Mouse (Mus musculus): ENCODE measurements around the gene Creb3l2.

Gene Creb3l2

GRCm38 (mm10) chr6:37424374-37424773, 17.6 kb downstream of the Creb3l2 start:
- ChIA-PET CTCF (no interaction called here), POLR2A (interaction anchor here in 2 of 4 experiments (0.6 to 1.3 kb wide), 2 partner anchors 18 to 53 kb away, joined by 3 to 5 read pairs; partner anchors contain the start of gene Creb3l2 (in 1 of the 2))

GRCm38 (mm10) chr6:37423386-37423785, 18.6 kb downstream of the Creb3l2 start:
- CTCF ChIA-PET, result no interaction called here
- POLR2A ChIA-PET, result interaction anchor here in 1 of 4 experiments (1.1 to 1.4 kb wide), 3 partner anchors 7 to 17 kb away, joined by 3 to 4 read pairs (median 3); no protein-coding TSS in a partner anchor

- ChIA-PET POLR2A (interaction anchor here in 3 of 4 experiments (0.6 to 1.1 kb wide), 5 partner anchors 9 to 294 kb away, joined by 3 to 5 read pairs (median 3); no protein-coding TSS in a partner anchor), CTCF (no interaction called here)
Observed at GRCm38 (mm10) chr6:37421124-37421523, 20.8 kb downstream of the Creb3l2 start.

- POLR2A ChIA-PET, result interaction anchor here in 2 of 4 experiments (0.8 to 6.7 kb wide), 14 partner anchors 8 to 204 kb away, joined by 3 to 37 read pairs (median 4); partner anchors contain the start of gene Creb3l2 (in 2 of the 2)
- CTCF ChIA-PET, result no interaction called here
Observed at GRCm38 (mm10) chr6:37419445-37419941, 22.5 kb downstream of the Creb3l2 start.

GRCm38 (mm10) chr6:37418931-37419330, 23.0 kb downstream of the Creb3l2 start:
- CTCF ChIA-PET, result no interaction called here
- POLR2A ChIA-PET, result interaction anchor here in 2 of 4 experiments (0.8 to 6.7 kb wide), 13 partner anchors 8 to 349 kb away, joined by 3 to 37 read pairs (median 5); partner anchors contain the start of gene Creb3l2 (in 2 of the 2)

- POLR2A ChIA-PET, result interaction anchor here in 2 of 4 experiments (1.0 to 6.7 kb wide), 7 partner anchors 8 to 81 kb away, joined by 3 to 37 read pairs (median 4); partner anchors contain the start of gene Creb3l2 (in 1 of the 2)
- CTCF ChIA-PET, result interaction anchor here in 1 of 4 experiments (0.7 kb wide), 1 partner anchor 720 kb away, joined by 3 read pairs; no protein-coding TSS in a partner anchor
Observed at GRCm38 (mm10) chr6:37416743-37417142, 25.2 kb downstream of the Creb3l2 start.

- ChIA-PET CTCF (interaction anchor here in 1 of 4 experiments (0.6 kb wide), 1 partner anchor 831 kb away, joined by 5 read pairs; no protein-coding TSS in a partner anchor), POLR2A (interaction anchor here in 2 of 4 experiments (0.8 to 6.7 kb wide), 10 partner anchors 9 to 32 kb away, joined by 3 to 37 read pairs (median 3); partner anchors contain the start of gene Creb3l2 (in 2 of the 2))
Observed at GRCm38 (mm10) chr6:37415505-37415904, 26.4 kb downstream of the Creb3l2 start.

- CTCF ChIA-PET, result interaction anchor here in 1 of 4 experiments (0.6 kb wide), 1 partner anchor 832 kb away, joined by 5 read pairs; no protein-coding TSS in a partner anchor
- POLR2A ChIA-PET, result interaction anchor here in 2 of 4 experiments (0.5 to 6.7 kb wide), 10 partner anchors 13 to 858 kb away, joined by 3 to 37 read pairs (median 3); partner anchors contain the start of gene Creb3l2 (in 2 of the 2)
Observed at GRCm38 (mm10) chr6:37415034-37415433, 26.9 kb downstream of the Creb3l2 start.

GRCm38 (mm10) chr6:37414576-37414975, 27.4 kb downstream of the Creb3l2 start:
- ChIA-PET POLR2A (interaction anchor here in 2 of 4 experiments (0.5 to 6.7 kb wide), 11 partner anchors 13 to 859 kb away, joined by 3 to 37 read pairs (median 3); partner anchors contain the start of gene Creb3l2 (in 2 of the 2)), CTCF (interaction anchor here in 1 of 4 experiments (0.7 kb wide), 1 partner anchor 783 kb away, joined by 5 read pairs; no protein-coding TSS in a partner anchor)

GRCm38 (mm10) chr6:37411696-37412095, 30.2 kb downstream of the Creb3l2 start:
- ChIA-PET CTCF (no interaction called here), POLR2A (no interaction called here)

- CTCF ChIA-PET, result no interaction called here
- POLR2A ChIA-PET, result no interaction called here
Observed at GRCm38 (mm10) chr6:37409829-37410228, 32.1 kb downstream of the Creb3l2 start.

GRCm38 (mm10) chr6:37407876-37408275, 34.1 kb downstream of the Creb3l2 start:
- ChIA-PET POLR2A (interaction anchor here in 2 of 4 experiments (0.6 to 3.1 kb wide), 8 partner anchors 9 to 35 kb away, joined by 3 to 16 read pairs (median 4); partner anchors contain the start of gene Creb3l2 (in 2 of the 2)), CTCF (interaction anchor here in 1 of 4 experiments (1.4 kb wide), 1 partner anchor 37 kb away, joined by 5 read pairs; no protein-coding TSS in a partner anchor)

GRCm38 (mm10) chr6:37406903-37407302, 35.0 kb downstream of the Creb3l2 start:
- POLR2A ChIA-PET, result interaction anchor here in 2 of 4 experiments (0.9 to 3.1 kb wide), 6 partner anchors 9 to 35 kb away, joined by 3 to 16 read pairs (median 5); partner anchors contain the start of gene Creb3l2 (in 2 of the 2)
- CTCF ChIA-PET, result no interaction called here

GRCm38 (mm10) chr6:37406018-37406417, 35.9 kb downstream of the Creb3l2 start:
- POLR2A ChIA-PET, result interaction anchor here in 2 of 4 experiments (0.7 to 3.1 kb wide), 6 partner anchors 13 to 36 kb away, joined by 3 to 16 read pairs (median 4); partner anchors contain the start of gene Creb3l2 (in 2 of the 2)

GRCm38 (mm10) chr6:37404325-37404724, 37.6 kb downstream of the Creb3l2 start:
- POLR2A ChIA-PET, result interaction anchor here in 2 of 4 experiments (0.8 to 1.3 kb wide), 2 partner anchors 12 to 15 kb away, joined by 3 read pairs; no protein-coding TSS in a partner anchor
- CTCF ChIA-PET, result no interaction called here

More at GRCm38 (mm10) chr6:37406018-37406417, 35.9 kb downstream of the Creb3l2 start:
- CTCF ChIA-PET, result no interaction called here

GRCm38 (mm10) chr6:37401928-37402327, 40.0 kb downstream of the Creb3l2 start:
- POLR2A ChIA-PET, result interaction anchor here in 2 of 4 experiments (0.6 kb wide), 2 partner anchors 72 to 126 kb away, joined by 3 to 5 read pairs; no protein-coding TSS in a partner anchor
- CTCF ChIA-PET, result no interaction called here

GRCm38 (mm10) chr6:37400866-37401525, 41.0 kb downstream of the Creb3l2 start:
- ChIA-PET CTCF (no interaction called here), POLR2A (interaction anchor here in 2 of 4 experiments (0.6 to 0.7 kb wide), 2 partner anchors 23 to 127 kb away, joined by 3 read pairs; no protein-coding TSS in a partner anchor)

GRCm38 (mm10) chr6:37400167-37400566, 41.8 kb downstream of the Creb3l2 start:
- CTCF ChIA-PET, result interaction anchor here in 1 of 4 experiments (0.7 kb wide), 1 partner anchor 17 kb away, joined by 4 read pairs; no protein-coding TSS in a partner anchor
- POLR2A ChIA-PET, result no interaction called here

GRCm38 (mm10) chr6:37398943-37399342, 43.0 kb downstream of the Creb3l2 start:
- CTCF ChIA-PET, result no interaction called here

More at GRCm38 (mm10) chr6:37398943-37399342, 43.0 kb downstream of the Creb3l2 start:
- POLR2A ChIA-PET, result interaction anchor here in 1 of 4 experiments (2.1 kb wide), 1 partner anchor 20 kb away, joined by 5 read pairs; no protein-coding TSS in a partner anchor

Data from embryonic stem cell, embryonic (primary cell).